Mouse (Mus musculus): ENCODE measurements around the gene Ltk. TPM values are rescaled to one million over a fixed set of nuclear protein-coding genes. Genes with fewer than 3 reads are reported as not detected.

Ltk gene
- not detected for total RNA-seq (2023)

GRCm38 (mm10) chr2:119760251-119760650 is at the start of gene Ltk:
TSS of gene Ltk (minus strand) at chr2:119760431.

GRCm38 (mm10) chr2:119797279-119797783 is 37.1 kb upstream of the Ltk start, which contains the start of gene Tyro3:
TSS of gene Tyro3 (plus strand) at chr2:119797733.

GRCm38 (mm10) chr2:119787206-119787883 is 27.1 kb upstream of the Ltk start, which contains the start of gene Rpap1:
TSS of gene Rpap1 (minus strand) at chr2:119787537.

GRCm38 (mm10) chr2:119741581-119742411 is 18.4 kb downstream of the Ltk start, which contains the start of gene Itpka:
TSS of gene Itpka (plus strand) at chr2:119742337.

Other genes starting within 250 kb of the Ltk start
- under 1 TPM; 0.60 to 0.70 TPM for gene Exd1, start 212.8 kb downstream of the Ltk start, total RNA-seq (2023)
- 100 to 1,000 TPM; 129 to 143 TPM for gene Chp1, start 212.7 kb downstream of the Ltk start, total RNA-seq (2023)
- gene Nusap1, start 142.1 kb downstream of the Ltk start, total RNA-seq (2023), result 1 to 10 TPM in 1 of 2 experiments, under 1 TPM in 1; 0.73 to 1.0 TPM
- gene Oip5, start 142.0 kb downstream of the Ltk start, total RNA-seq (2023), result not detected
- gene Ndufaf1, start 97.6 kb downstream of the Ltk start, total RNA-seq (2023), result 1 to 10 TPM; 8.8 to 9.1 TPM
- gene Rtf1, start 85.4 kb downstream of the Ltk start, total RNA-seq (2023), result 10 to 100 TPM; 32.0 to 37.7 TPM
- under 1 TPM in 1 of 2 experiments, not detected in 1; 0.39 TPM for gene Itpka, start 18.1 kb downstream of the Ltk start, total RNA-seq (2023)
- gene Rpap1, start 27.1 kb upstream of the Ltk start, total RNA-seq (2023), result 10 to 100 TPM; 12.9 to 15.2 TPM
- gene Tyro3, start 37.3 kb upstream of the Ltk start, total RNA-seq (2023), result not detected
- 10 to 100 TPM; 55.9 to 59.1 TPM for gene Mga, start 136.8 kb upstream of the Ltk start, total RNA-seq (2023)
- gene Mapkbp1, start 212.3 kb upstream of the Ltk start, total RNA-seq (2023), result 10 to 100 TPM; 11.4 to 13.7 TPM

All from monocyte, adult 59 days (primary cell).